Mouse (Mus musculus) stomach, postnatal 0 days (tissue): ENCODE data around the gene Trim34b. TPM values are rescaled to one million over a fixed set of nuclear protein-coding genes. Genes with fewer than 3 reads are reported as not detected.
A peak's percentile ranks its signal among the peaks of the same experiment; 100 is the strongest.
"Not testable (repeated sequence)": the region's sequence is repeated elsewhere in the genome, so short reads cannot be mapped to it uniquely, and the experiment has no call there.

Source experiments
- ATAC-seq: fragments of 200-750 bp; cut with Nextera tagmentation; 2 replicates; pipeline ENCODE4 v1.8.0; 2017; ENCODE audit not compliant: low FRiP score, low TSS enrichment
- DNase-seq: peaks from one replicate; pipeline ENCODE4 v3.0.0-alpha.2; 2016; ENCODE audit warnings: low spot score
- H3K27ac ChIP-seq: fragments of 300-500 bp; sonication (generic); replicated peaks from 2 replicates; pipeline ENCODE4 v1.5.1; 2014; ENCODE audit warnings: mild to moderate bottlenecking, control low read depth
- H3K27me3 ChIP-seq: fragments of 300-500 bp; sonication (generic); 2 replicates; pipeline ENCODE4 v1.6.1; 2014; ENCODE audit warnings: low read length; ENCODE audit not compliant: control insufficient read depth, insufficient read depth
- H3K36me3 ChIP-seq: fragments of 300-500 bp; sonication (generic); 2 replicates; pipeline ENCODE4 v1.6.1; 2014; ENCODE audit warnings: low read length, mixed read lengths; ENCODE audit not compliant: control insufficient read depth, insufficient read depth
- H3K4me1 ChIP-seq: fragments of 300-500 bp; sonication (generic); replicated peaks from 2 replicates; pipeline ENCODE4 v1.6.1; 2014; ENCODE audit warnings: antibody characterized with exemption; ENCODE audit not compliant: control insufficient read depth, insufficient read depth
- H3K4me2 ChIP-seq: fragments of 300-500 bp; sonication (generic); replicated peaks from 2 replicates; pipeline ENCODE4 v1.6.1; 2014; ENCODE audit warnings: low read depth, mild to moderate bottlenecking, control low read depth, moderate library complexity
- H3K4me3 ChIP-seq: fragments of 300-500 bp; sonication (generic); 2 replicates; pipeline ENCODE4 v1.5.1; 2014; ENCODE audit warnings: low read depth, low read length, control low read depth
- H3K9ac ChIP-seq: fragments of 300-500 bp; sonication (generic); 2 replicates; pipeline ENCODE4 v1.6.1; 2014; ENCODE audit warnings: mild to moderate bottlenecking, low read length, control low read depth, mixed read lengths
- H3K9me3 ChIP-seq: fragments of 300-500 bp; sonication (generic); 2 replicates; pipeline ENCODE4 v1.6.1; 2016; ENCODE audit warnings: low read length; ENCODE audit not compliant: control insufficient read depth
- CTCF ChIP-seq: IDR thresholded peaks from 2 replicates; pipeline ENCODE4 v1.5.1; 2016; ENCODE audit warnings: antibody characterized with exemption, low read depth, mild to moderate bottlenecking, moderate library complexity
- EP300 ChIP-seq: optimal IDR thresholded peaks from 2 replicates; pipeline ENCODE3; 2016; ENCODE audit warnings: antibody characterized with exemption
- WGBS: fragments of 180-500 bp; shearing (Covaris S2); extraction: QIAGEN DNeasy Blood & Tissue Kit; methylation state at CpG from one replicate; pipeline ENCODE4 v1.1.7; 2014; 5-methylcytosine and 5-hydroxymethylcytosine counted together
- polyA plus RNA-seq: library from polyadenylated mRNA; unstranded; fragments of >200 nt; fragmentation: Nextera tagmentation; extraction: Ambion mirVana; gene quantifications from 2 replicates; pipeline ENCODE4 v1.2.1, GENCODE M21; 2015

Gene Trim34b
- polyA plus RNA-seq, 1 experiment from 2014 or later = not detected

GRCm38 (mm10) chr7:104322028-104322427 lies 7.2 kb upstream of the Trim34b start:
- no peaks in the 10 kb centered on the region for H3K4me1 ChIP-seq
- H3K4me3 ChIP-seq = no peak overlapping the region
- TF ChIP-seq CTCF (no peak), EP300 (no peak)
- no peak overlapping the region for H3K27ac ChIP-seq
- ATAC-seq = no peak
- H3K4me2 ChIP-seq = no peak overlapping the region
- no peaks in the 10 kb centered on the region for H3K9me3 ChIP-seq
- DNase-seq = no peak
- no peak overlapping the region for H3K9ac ChIP-seq
- 56% methylated on average over 9 of the region's 9 CpGs for WGBS
- H3K27me3 ChIP-seq = no peaks in the 10 kb centered on the region
- no peaks in the 10 kb centered on the region for H3K36me3 ChIP-seq

- WGBS = 81% methylated on average over 3 of the region's 3 CpGs
- not testable (repeated sequence) for H3K4me1 ChIP-seq, H3K36me3 ChIP-seq, H3K9ac ChIP-seq, H3K27ac ChIP-seq, DNase-seq, H3K4me2 ChIP-seq, ATAC-seq, H3K9me3 ChIP-seq, H3K4me3 ChIP-seq, H3K27me3 ChIP-seq
Measured at GRCm38 (mm10) chr7:104335547-104335946, 6.3 kb downstream of the Trim34b start.

GRCm38 (mm10) chr7:104340744-104341143 lies 11.5 kb downstream of the Trim34b start:
- 87% methylated on average over 2 of the region's 4 CpGs for WGBS
- DNase-seq, H3K4me3 ChIP-seq: not testable (repeated sequence)

GRCm38 (mm10) chr7:104348043-104348442 lies 18.8 kb downstream of the Trim34b start:
- 92% methylated on average over 4 of the region's 4 CpGs for WGBS
- H3K27ac ChIP-seq, H3K9me3 ChIP-seq, H3K4me1 ChIP-seq, H3K4me3 ChIP-seq, ATAC-seq, H3K27me3 ChIP-seq, DNase-seq, H3K4me2 ChIP-seq, H3K36me3 ChIP-seq, H3K9ac ChIP-seq: not testable (repeated sequence)

More at GRCm38 (mm10) chr7:104340744-104341143, 11.5 kb downstream of the Trim34b start:
- not testable (repeated sequence) for H3K4me1 ChIP-seq, H3K9me3 ChIP-seq, H3K27ac ChIP-seq, H3K4me2 ChIP-seq, H3K36me3 ChIP-seq, ATAC-seq, H3K27me3 ChIP-seq, H3K9ac ChIP-seq

- Histone ChIP-seq H3K9me3 (no peaks in the 10 kb centered on the region), H3K27me3 (no peaks in the 10 kb centered on the region), H3K27ac (peak within 1 kb of the TSS; percentile 58), H3K4me1 (no peaks in the 10 kb centered on the region), H3K9ac (peak within 1 kb of the TSS; percentile 38; the same call in 1 of the 2 replicates), H3K4me2 (peak within 1 kb of the TSS; percentile 59), H3K36me3 (no peaks in the 10 kb centered on the region), H3K4me3 (peak within 1 kb of the TSS; percentile 48)
- DNase-seq (peak; percentile 77), ATAC-seq (peak; percentile 100)
- TF ChIP-seq EP300 = no peak
- TF ChIP-seq CTCF = peak; percentile 13; the same call in 1 of the 2 replicates
- WGBS = 2% methylated on average over 14 of the region's 14 CpGs
Measured at GRCm38 (mm10) chr7:104352717-104353599, 23.7 kb downstream of the Trim34b start, which contains the start of gene Trim12c. Trim12c (minus strand) TSS chr7:104353362.

- Histone ChIP-seq H3K4me1 (no peaks in the 10 kb centered on the region), H3K27me3 (no peaks in the 10 kb centered on the region), H3K4me3 (no peak overlapping the region), H3K9ac (no peak overlapping the region), H3K4me2 (no peak overlapping the region; the same call in 1 of the 2 replicates), H3K27ac (no peak overlapping the region), H3K9me3 (no peaks in the 10 kb centered on the region), H3K36me3 (no peaks in the 10 kb centered on the region)
- TF ChIP-seq EP300 (no peak), CTCF (no peak)
- DNase-seq = no peak
- peak; percentile 56; the same call in 1 of the 2 replicates for ATAC-seq
- 68% methylated on average over 2 of the region's 2 CpGs for WGBS
Measured at GRCm38 (mm10) chr7:104353600-104353967, 24.3 kb downstream of the Trim34b start.
